Comparison of ENCODE assay signal across 22 mouse cellular contexts in the genomic region with DNA sequence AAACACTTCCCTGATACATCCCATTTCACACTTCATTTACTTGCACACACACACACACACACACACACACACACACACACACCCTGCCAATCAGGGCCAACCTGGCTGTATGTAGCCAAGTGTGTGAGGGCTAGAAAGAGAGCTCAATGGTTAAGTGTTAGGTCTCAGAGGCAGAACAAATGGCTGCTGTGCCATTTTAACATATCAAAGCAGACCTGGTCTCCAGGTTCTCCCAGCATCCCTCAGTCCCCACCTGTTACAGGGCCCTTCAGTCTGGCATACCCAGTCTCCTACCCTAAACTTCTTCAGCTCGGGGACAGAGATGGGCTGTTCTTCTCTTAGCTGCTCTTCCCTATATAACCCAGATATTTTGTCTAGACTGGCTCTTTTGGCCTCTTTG.
"Had no signal": no experiment of that assay in that cellular context is flagged by ENCODE, and none has a peak within 500 bp of the region (broad histone marks: within the 10 kb centered on the region; RNA-seq: fewer than 3 reads in every experiment).

No protein-coding gene starts in this region.

- H3K27ac ChIP-seq: heart, embryonic 15.5 days; hindbrain, embryonic 13.5 days; hindbrain, embryonic 15.5 days; hindbrain, postnatal 0 days; kidney, embryonic 15.5 days; kidney, postnatal 0 days; limb, embryonic 13.5 days; limb, embryonic 15.5 days; liver, embryonic 12.5 days; liver, embryonic 14.5 days had no signal

- H3K27me3 ChIP-seq: heart, embryonic 15.5 days; hindbrain, embryonic 13.5 days; hindbrain, embryonic 15.5 days; kidney, embryonic 15.5 days; limb, embryonic 15.5 days; liver, embryonic 12.5 days had no signal

- H3K4me2 ChIP-seq: heart, embryonic 15.5 days; hindbrain, embryonic 13.5 days; hindbrain, embryonic 15.5 days; kidney, embryonic 15.5 days; limb, embryonic 13.5 days; limb, embryonic 15.5 days; liver, embryonic 12.5 days had no signal

- H3K4me3 ChIP-seq: heart, embryonic 15.5 days; hindbrain, embryonic 13.5 days; hindbrain, embryonic 15.5 days; kidney, embryonic 15.5 days; limb, embryonic 13.5 days; limb, embryonic 15.5 days; liver, embryonic 12.5 days had no signal

- H3K4me1 ChIP-seq: hindbrain, embryonic 13.5 days; hindbrain, embryonic 15.5 days; limb, embryonic 13.5 days had no signal

- ATAC-seq: hindbrain, postnatal 0 days; intestine, embryonic 16.5 days; liver, embryonic 12.5 days had no signal

- DNase-seq: gastrocnemius, postnatal 14 days; gastrocnemius, postnatal 36 days; heart, adult 18-20 months; kidney, adult 11 months; kidney, adult 2 months; kidney, adult 9 months; kidney, postnatal 14 days; kidney, postnatal 36 days; layer of hippocampus, adult 9-11 months; layer of hippocampus, postnatal 36 days; left cerebral cortex, postnatal 4 days had no signal

- H3K36me3 ChIP-seq: heart, embryonic 15.5 days; hindbrain, embryonic 13.5 days; hindbrain, embryonic 15.5 days; kidney, embryonic 15.5 days; limb, embryonic 13.5 days; limb, embryonic 15.5 days; liver, embryonic 12.5 days had no signal

- H3K9me3 ChIP-seq: heart, embryonic 15.5 days; hindbrain, embryonic 13.5 days; hindbrain, embryonic 15.5 days; kidney, embryonic 15.5 days; limb, embryonic 13.5 days; limb, embryonic 15.5 days; liver, embryonic 12.5 days had no signal

- H3K9ac ChIP-seq: heart, embryonic 15.5 days; hindbrain, embryonic 13.5 days; hindbrain, embryonic 15.5 days; kidney, embryonic 15.5 days; limb, embryonic 13.5 days; limb, embryonic 15.5 days; liver, embryonic 12.5 days; liver, embryonic 14.5 days had no signal
